Mouse (Mus musculus) ES-Bruce4 (cell line): Measurements from ENCODE around the gene Zfp704. TPM values are rescaled to one million over a fixed set of nuclear protein-coding genes. Genes with fewer than 3 reads are reported as not detected.

Source experiments
- H3K27ac ChIP-seq: 2 replicates; pipeline ENCODE4 v1.5.1; 2012; ENCODE audit warnings: low read length, inconsistent platforms; ENCODE audit not compliant: insufficient read depth
- H3K27me3 ChIP-seq: 2 replicates; pipeline ENCODE4 v1.6.1; 2012; ENCODE audit warnings: mild to moderate bottlenecking, low read length, inconsistent platforms; ENCODE audit not compliant: control insufficient read depth, poor library complexity, insufficient read depth, severe bottlenecking
- H3K36me3 ChIP-seq: 2 replicates; pipeline ENCODE4 v1.6.1; 2012; ENCODE audit warnings: inconsistent platforms, mild to moderate bottlenecking, low read length, moderate library complexity; ENCODE audit not compliant: control insufficient read depth, poor library complexity, insufficient read depth, severe bottlenecking
- H3K4me1 ChIP-seq: one replicate; pipeline ENCODE4 v1.8.1; 2011; ENCODE audit warnings: low read length; ENCODE audit not compliant: control insufficient read depth, insufficient read depth
- H3K4me3 ChIP-seq: 2 replicates; pipeline ENCODE4 v1.5.1; 2011; ENCODE audit warnings: low read depth, mild to moderate bottlenecking, low read length
- H3K9ac ChIP-seq: 2 replicates; pipeline ENCODE4 v1.6.1; 2012; ENCODE audit warnings: low read depth, mild to moderate bottlenecking, inconsistent platforms; ENCODE audit not compliant: poor library complexity, severe bottlenecking
- H3K9me3 ChIP-seq: replicated peaks from 2 replicates; pipeline ENCODE4 v1.6.1; 2012; ENCODE audit warnings: mild to moderate bottlenecking, low read length, inconsistent platforms; ENCODE audit not compliant: control insufficient read depth, poor library complexity, insufficient read depth, severe bottlenecking
- CTCF ChIP-seq: IDR thresholded peaks from one replicate; pipeline ENCODE4 v1.8.1; 2011; ENCODE audit warnings: low read depth, low read length
- EP300 ChIP-seq: IDR thresholded peaks from 2 replicates; pipeline ENCODE4 v1.6.1; 2011; ENCODE audit warnings: low read depth, low read length; ENCODE audit not compliant: insufficient read depth
- POLR2A ChIP-seq: IDR thresholded peaks from one replicate; pipeline ENCODE4 v1.8.1; 2011; ENCODE audit warnings: low read length; ENCODE audit not compliant: insufficient read depth
- polyA plus RNA-seq: library from polyadenylated mRNA; stranded (reverse); fragments of >200 nt; gene quantifications from 2 replicates; pipeline ENCODE4 v1.2.4, GENCODE M21; 2011; ENCODE audit warnings: low read depth; ENCODE audit not compliant: missing spikeins, insufficient read depth, insufficient read length

The Zfp704 gene
- polyA plus RNA-seq, 1 experiment = 24.7 TPM

DNA sequence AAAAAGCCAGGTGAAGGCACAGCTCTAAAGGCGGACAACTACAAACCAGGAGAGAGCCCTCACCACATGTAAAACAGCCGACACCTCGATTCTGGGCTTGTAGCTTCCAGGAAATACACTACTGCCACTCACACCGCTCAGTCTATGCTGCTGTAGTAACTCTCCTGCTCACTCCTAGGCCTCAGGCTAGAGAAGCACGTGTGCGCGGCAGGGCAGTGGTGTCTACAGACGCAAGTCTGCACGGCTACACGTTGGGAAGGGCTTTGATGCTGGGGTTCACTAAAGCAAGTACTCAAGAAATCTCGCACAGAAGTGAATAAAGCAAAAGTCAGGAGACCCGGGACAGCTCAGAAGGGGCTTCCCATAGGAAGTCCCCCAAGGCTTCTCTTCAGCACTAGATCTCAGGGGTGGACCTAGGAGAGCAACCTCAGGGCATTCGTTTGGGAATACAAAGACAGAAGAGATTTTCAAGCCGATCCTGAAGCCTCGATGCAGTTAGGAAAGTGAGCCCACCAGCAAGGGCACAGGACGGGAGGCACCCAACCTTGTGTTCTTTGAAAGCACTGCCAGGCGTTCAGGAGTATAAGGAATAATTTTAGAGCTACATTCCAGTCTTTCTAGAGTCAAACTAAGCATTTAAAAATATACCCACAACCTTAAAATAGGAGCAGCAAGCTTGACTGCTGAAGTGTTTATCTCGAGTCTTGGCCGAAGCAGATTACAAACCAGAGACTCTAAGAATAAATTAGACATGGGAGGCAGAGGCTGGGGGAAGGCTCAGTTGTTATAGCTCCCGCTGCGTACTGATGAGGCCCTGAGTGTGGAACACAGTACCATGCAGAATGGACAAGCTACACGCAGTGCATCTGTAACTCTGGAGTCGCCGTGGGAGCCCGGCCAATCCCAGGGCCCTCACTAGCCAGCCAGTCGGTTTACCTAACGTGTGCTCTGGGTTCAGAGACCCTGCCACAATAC is 168.0 kb downstream of the Zfp704 start:
- H3K9ac ChIP-seq = no peak overlapping the region
- no peaks in the 10 kb centered on the region for H3K9me3 ChIP-seq
- TF ChIP-seq CTCF (no peak), EP300 (no peak), POLR2A (no peak)
- no peaks in the 10 kb centered on the region for H3K27me3 ChIP-seq
- no peak overlapping the region for H3K27ac ChIP-seq
- no peak overlapping the region for H3K4me3 ChIP-seq
- peaks cover 15% of the 10 kb centered on the region for H3K36me3 ChIP-seq
- H3K4me1 ChIP-seq = no peaks in the 10 kb centered on the region

DNA sequence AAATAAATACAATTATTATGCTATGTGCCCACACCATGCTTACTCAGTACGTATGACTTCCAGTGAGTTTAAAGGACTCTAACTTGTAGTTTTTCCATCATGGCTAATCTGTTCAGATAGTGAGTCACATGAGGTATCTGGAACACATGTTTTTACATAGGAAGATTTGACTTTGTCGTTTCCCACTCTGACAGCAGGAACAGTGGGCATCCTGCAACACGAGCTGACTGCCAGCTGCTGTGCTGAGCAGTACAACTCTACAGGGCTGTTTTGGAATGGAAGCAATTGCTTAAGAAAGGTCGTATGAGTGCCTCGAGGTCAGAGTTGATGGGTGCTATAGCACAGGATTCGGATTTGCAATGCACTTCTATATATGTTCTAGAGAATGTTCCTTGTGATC is 169.4 kb downstream of the Zfp704 start:
- H3K27me3 ChIP-seq = no peaks in the 10 kb centered on the region
- H3K9ac ChIP-seq = no peak overlapping the region
- no peaks in the 10 kb centered on the region for H3K4me1 ChIP-seq
- no peak overlapping the region for H3K27ac ChIP-seq
- TF ChIP-seq EP300 (no peak), POLR2A (no peak), CTCF (no peak)
- H3K4me3 ChIP-seq = no peak overlapping the region
- no peaks in the 10 kb centered on the region for H3K9me3 ChIP-seq
- H3K36me3 ChIP-seq = peaks cover 10% of the 10 kb centered on the region; the same call in 1 of the 2 replicates

GRCm38 (mm10) chr3:9439619-9440286 is 170.1 kb downstream of the Zfp704 start:
- H3K4me1 ChIP-seq = no peaks in the 10 kb centered on the region
- H3K4me3 ChIP-seq = no peak overlapping the region
- H3K9me3 ChIP-seq = no peaks in the 10 kb centered on the region
- TF ChIP-seq POLR2A (no peak), CTCF (no peak), EP300 (no peak)
- no peak overlapping the region for H3K9ac ChIP-seq
- no peak overlapping the region for H3K27ac ChIP-seq
- H3K27me3 ChIP-seq = no peaks in the 10 kb centered on the region
- peaks cover 8% of the 10 kb centered on the region; the same call in 1 of the 2 replicates for H3K36me3 ChIP-seq

GRCm38 (mm10) chr3:9436256-9436655 is 173.6 kb downstream of the Zfp704 start:
- Histone ChIP-seq H3K27ac (no peak overlapping the region), H3K36me3 (0 out of 2 replicates have a peak, but pooled peaks cover 2% of the 10 kb centered on the region), H3K4me1 (no peaks in the 10 kb centered on the region), H3K9ac (no peak overlapping the region), H3K9me3 (no peaks in the 10 kb centered on the region), H3K27me3 (no peaks in the 10 kb centered on the region), H3K4me3 (no peak overlapping the region)
- TF ChIP-seq EP300 (no peak), CTCF (no peak), POLR2A (no peak)

DNA sequence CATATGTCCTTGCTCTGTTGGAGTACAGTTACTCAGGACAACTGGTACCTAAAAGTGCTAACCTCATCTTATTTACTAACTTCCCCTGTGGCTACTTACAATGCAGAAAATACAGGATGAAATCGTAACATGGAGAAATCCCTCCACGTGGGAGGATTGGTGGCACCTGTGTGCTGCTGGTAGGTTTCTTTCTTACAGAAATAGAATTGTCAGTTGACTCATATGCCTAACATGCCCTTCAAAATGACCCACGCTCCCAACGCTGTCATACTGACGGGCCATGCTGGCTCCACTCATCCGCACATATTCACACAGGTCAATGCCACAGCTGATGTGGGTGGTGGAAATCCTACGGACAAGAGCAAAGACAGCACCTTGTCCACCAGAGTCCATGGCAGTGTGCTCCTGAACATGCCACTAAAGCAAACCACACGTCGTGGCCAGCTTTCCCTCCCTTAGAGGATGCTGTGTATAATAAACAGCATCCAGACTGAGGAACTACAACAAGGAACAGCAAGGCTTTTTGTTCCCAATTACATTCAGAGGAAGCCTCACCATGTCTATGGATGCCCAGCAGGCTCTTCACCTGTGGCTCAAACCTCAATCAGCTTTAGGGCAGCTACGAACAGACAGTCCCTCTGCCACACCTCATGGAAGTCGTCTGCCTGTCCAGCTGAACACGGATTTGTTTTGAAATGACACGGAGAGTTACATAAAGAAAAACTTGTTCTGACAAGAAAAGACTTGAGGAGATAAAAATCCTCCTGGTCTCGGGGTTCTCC is 175.3 kb downstream of the Zfp704 start:
- TF ChIP-seq POLR2A (no peak), CTCF (no peak), EP300 (no peak)
- Histone ChIP-seq H3K4me3 (no peak overlapping the region), H3K27ac (no peak overlapping the region), H3K9me3 (no peaks in the 10 kb centered on the region), H3K27me3 (no peaks in the 10 kb centered on the region), H3K4me1 (no peaks in the 10 kb centered on the region), H3K9ac (no peak overlapping the region), H3K36me3 (0 out of 2 replicates have a peak, but pooled peaks cover 2% of the 10 kb centered on the region)
